Mouse (Mus musculus): Measurements from ENCODE around the gene Ankrd44. TPM values are rescaled to one million over a fixed set of nuclear protein-coding genes. Genes with fewer than 3 reads are reported as not detected.

Ankrd44 gene
- polyA plus RNA-seq, 1 experiment from 2014 or later: 25.8 TPM

- Histone ChIP-seq H3K4me2 (no peak overlapping the region), H3K4me3 (no peak overlapping the region), H3K9me3 (no peaks in the 10 kb centered on the region), H3K27ac (no peak overlapping the region), H3K36me3 (no peaks in the 10 kb centered on the region), H3K9ac (no peak overlapping the region), H3K4me1 (no peaks in the 10 kb centered on the region), H3K27me3 (no peaks in the 10 kb centered on the region)
- ATAC-seq (ENCODE audit: insufficient number of reproducible peaks, insufficient read depth, low FRiP score, low TSS enrichment, low read depth): no peak
- 93% methylated on average over 2 of the region's 2 CpGs for WGBS
Measured at GRCm38 (mm10) chr1:54639076-54639475, 287.1 kb downstream of the Ankrd44 start.

- H3K9ac ChIP-seq: no peak overlapping the region
- no peak overlapping the region for H3K4me2 ChIP-seq
- H3K4me3 ChIP-seq: no peak overlapping the region
- no peaks in the 10 kb centered on the region for H3K4me1 ChIP-seq
- no peak overlapping the region for H3K27ac ChIP-seq
- ATAC-seq (ENCODE audit: insufficient number of reproducible peaks, insufficient read depth, low FRiP score, low TSS enrichment, low read depth): no peak
- no peaks in the 10 kb centered on the region for H3K9me3 ChIP-seq
- H3K27me3 ChIP-seq: no peaks in the 10 kb centered on the region
- 86% methylated on average over 2 of the region's 2 CpGs for WGBS
- H3K36me3 ChIP-seq: no peaks in the 10 kb centered on the region
Measured at GRCm38 (mm10) chr1:54637340-54637739, 288.8 kb downstream of the Ankrd44 start.

GRCm38 (mm10) chr1:54629106-54629505 lies 297.1 kb downstream of the Ankrd44 start:
- no peak overlapping the region for H3K4me3 ChIP-seq

GRCm38 (mm10) chr1:54614963-54615362 lies 311.2 kb downstream of the Ankrd44 start:
- Histone ChIP-seq H3K4me3 (no peak overlapping the region), H3K9ac (no peak overlapping the region), H3K27ac (no peak overlapping the region), H3K4me2 (no peak overlapping the region), H3K27me3 (no peaks in the 10 kb centered on the region), H3K4me1 (no peaks in the 10 kb centered on the region), H3K36me3 (no peaks in the 10 kb centered on the region), H3K9me3 (no peaks in the 10 kb centered on the region)
- 87% methylated on average over 6 of the region's 6 CpGs for WGBS
- ATAC-seq (ENCODE audit: insufficient number of reproducible peaks, insufficient read depth, low FRiP score, low TSS enrichment, low read depth): no peak

More at GRCm38 (mm10) chr1:54629106-54629505, 297.1 kb downstream of the Ankrd44 start:
- no peaks in the 10 kb centered on the region for H3K27me3 ChIP-seq
- no peak overlapping the region for H3K4me2 ChIP-seq
- no peaks in the 10 kb centered on the region for H3K9me3 ChIP-seq
- no peak overlapping the region for H3K9ac ChIP-seq
- H3K4me1 ChIP-seq: no peaks in the 10 kb centered on the region
- ATAC-seq (ENCODE audit: insufficient number of reproducible peaks, insufficient read depth, low FRiP score, low TSS enrichment, low read depth): no peak
- WGBS: 77% methylated on average over 1 of the region's 1 CpGs
- H3K27ac ChIP-seq: no peak overlapping the region
- no peaks in the 10 kb centered on the region for H3K36me3 ChIP-seq

GRCm38 (mm10) chr1:54612344-54612743 lies 313.8 kb downstream of the Ankrd44 start:
- ATAC-seq (ENCODE audit: insufficient number of reproducible peaks, insufficient read depth, low FRiP score, low TSS enrichment, low read depth): no peak
- no peaks in the 10 kb centered on the region for H3K27me3 ChIP-seq
- H3K4me1 ChIP-seq: no peaks in the 10 kb centered on the region
- no peak overlapping the region for H3K27ac ChIP-seq
- H3K4me3 ChIP-seq: no peak overlapping the region
- H3K36me3 ChIP-seq: no peaks in the 10 kb centered on the region
- no peaks in the 10 kb centered on the region for H3K9me3 ChIP-seq
- 74% methylated on average over 6 of the region's 6 CpGs for WGBS
- H3K9ac ChIP-seq: no peak overlapping the region
- H3K4me2 ChIP-seq: no peak overlapping the region

- no peak overlapping the region for H3K27ac ChIP-seq
- no peaks in the 10 kb centered on the region for H3K9me3 ChIP-seq
- no peak overlapping the region for H3K4me3 ChIP-seq
- no peak overlapping the region for H3K4me2 ChIP-seq
- 64% methylated on average over 7 of the region's 7 CpGs for WGBS
- H3K4me1 ChIP-seq: no peaks in the 10 kb centered on the region
- no peaks in the 10 kb centered on the region for H3K36me3 ChIP-seq
- no peak overlapping the region for H3K9ac ChIP-seq
- ATAC-seq (ENCODE audit: insufficient number of reproducible peaks, insufficient read depth, low FRiP score, low TSS enrichment, low read depth): no peak
- H3K27me3 ChIP-seq: no peaks in the 10 kb centered on the region
Measured at GRCm38 (mm10) chr1:54611891-54612290, 314.3 kb downstream of the Ankrd44 start.

GRCm38 (mm10) chr1:54606936-54607335 lies 319.3 kb downstream of the Ankrd44 start:
- WGBS: 81% methylated on average over 1 of the region's 1 CpGs
- H3K27ac ChIP-seq: no peak overlapping the region
- no peaks in the 10 kb centered on the region for H3K9me3 ChIP-seq

GRCm38 (mm10) chr1:54601692-54602091 lies 324.5 kb downstream of the Ankrd44 start:
- WGBS: 95% methylated on average over 9 of the region's 9 CpGs
- ATAC-seq (ENCODE audit: insufficient number of reproducible peaks, insufficient read depth, low FRiP score, low TSS enrichment, low read depth): no peak

More at GRCm38 (mm10) chr1:54606936-54607335, 319.3 kb downstream of the Ankrd44 start:
- Histone ChIP-seq H3K36me3 (no peaks in the 10 kb centered on the region), H3K27me3 (no peaks in the 10 kb centered on the region), H3K4me2 (no peak overlapping the region), H3K9ac (no peak overlapping the region), H3K4me1 (no peaks in the 10 kb centered on the region), H3K4me3 (no peak overlapping the region)
- no peak for ATAC-seq (ENCODE audit: insufficient number of reproducible peaks, insufficient read depth, low FRiP score, low TSS enrichment, low read depth)

GRCm38 (mm10) chr1:54600275-54600674 lies 325.9 kb downstream of the Ankrd44 start:
- no peak overlapping the region for H3K4me3 ChIP-seq
- no peaks in the 10 kb centered on the region for H3K4me1 ChIP-seq
- no peaks in the 10 kb centered on the region for H3K36me3 ChIP-seq
- WGBS: 82% methylated on average over 1 of the region's 1 CpGs
- H3K27me3 ChIP-seq: no peaks in the 10 kb centered on the region
- H3K4me2 ChIP-seq: no peak overlapping the region
- no peak overlapping the region for H3K27ac ChIP-seq
- no peak for ATAC-seq (ENCODE audit: insufficient number of reproducible peaks, insufficient read depth, low FRiP score, low TSS enrichment, low read depth)
- H3K9me3 ChIP-seq: no peaks in the 10 kb centered on the region
- no peak overlapping the region for H3K9ac ChIP-seq

More at GRCm38 (mm10) chr1:54601692-54602091, 324.5 kb downstream of the Ankrd44 start:
- no peaks in the 10 kb centered on the region for H3K27me3 ChIP-seq
- no peak overlapping the region for H3K27ac ChIP-seq
- no peaks in the 10 kb centered on the region for H3K36me3 ChIP-seq
- H3K4me2 ChIP-seq: no peak overlapping the region
- no peaks in the 10 kb centered on the region for H3K4me1 ChIP-seq
- no peak overlapping the region for H3K9ac ChIP-seq
- no peaks in the 10 kb centered on the region for H3K9me3 ChIP-seq
- no peak overlapping the region for H3K4me3 ChIP-seq

GRCm38 (mm10) chr1:54597594-54598217 lies 328.5 kb downstream of the Ankrd44 start:
- H3K9me3 ChIP-seq: no peaks in the 10 kb centered on the region
- ATAC-seq (ENCODE audit: insufficient number of reproducible peaks, insufficient read depth, low FRiP score, low TSS enrichment, low read depth): no peak
- no peak overlapping the region for H3K27ac ChIP-seq
- no peaks in the 10 kb centered on the region for H3K27me3 ChIP-seq
- no peak overlapping the region for H3K9ac ChIP-seq
- no peaks in the 10 kb centered on the region for H3K4me1 ChIP-seq
- no peaks in the 10 kb centered on the region for H3K36me3 ChIP-seq
- no peak overlapping the region for H3K4me3 ChIP-seq
- no peak overlapping the region for H3K4me2 ChIP-seq
- 71% methylated on average over 4 of the region's 4 CpGs for WGBS

- ATAC-seq (ENCODE audit: insufficient number of reproducible peaks, insufficient read depth, low FRiP score, low TSS enrichment, low read depth): no peak
- no peaks in the 10 kb centered on the region for H3K27me3 ChIP-seq
- H3K9me3 ChIP-seq: no peaks in the 10 kb centered on the region
- WGBS: 88% methylated on average over 2 of the region's 2 CpGs
- H3K4me3 ChIP-seq: no peak overlapping the region
- no peak overlapping the region for H3K4me2 ChIP-seq
- H3K36me3 ChIP-seq: no peaks in the 10 kb centered on the region
- H3K4me1 ChIP-seq: no peaks in the 10 kb centered on the region
- no peak overlapping the region for H3K9ac ChIP-seq
- H3K27ac ChIP-seq: no peak overlapping the region
Measured at GRCm38 (mm10) chr1:54596151-54596550, 330.0 kb downstream of the Ankrd44 start.
